Mouse (Mus musculus) lung, embryonic 16.5 days (tissue): ENCODE results near the gene Rufy1. TPM values are rescaled to one million over a fixed set of nuclear protein-coding genes. Genes with fewer than 3 reads are reported as not detected.

Source experiments
- ATAC-seq: fragments of 200-750 bp; cut with Nextera tagmentation; 2 replicates; pipeline ENCODE4 v1.8.0; 2017; ENCODE audit warnings: low read depth, mild to moderate bottlenecking, moderate library complexity
- H3K27ac ChIP-seq: fragments of 300-500 bp; sonication (generic); 2 replicates; pipeline ENCODE4 v1.5.1; 2014; ENCODE audit warnings: mild to moderate bottlenecking, control low read depth, low read length
- H3K27me3 ChIP-seq: fragments of 300-500 bp; sonication (generic); 2 replicates; pipeline ENCODE4 v1.6.1; 2014; ENCODE audit warnings: low read depth, low read length, mixed read lengths; ENCODE audit not compliant: control insufficient read depth, insufficient read depth
- H3K36me3 ChIP-seq: fragments of 300-500 bp; sonication (generic); 2 replicates; pipeline ENCODE4 v1.6.1; 2014; ENCODE audit warnings: low read length; ENCODE audit not compliant: control insufficient read depth, insufficient read depth
- H3K4me1 ChIP-seq: fragments of 300-500 bp; sonication (generic); replicated peaks from 2 replicates; pipeline ENCODE4 v1.6.1; 2014; ENCODE audit warnings: low read length, mixed read lengths; ENCODE audit not compliant: control insufficient read depth, insufficient read depth
- H3K4me2 ChIP-seq: fragments of 300-500 bp; sonication (generic); 2 replicates; pipeline ENCODE4 v1.6.1; 2014; ENCODE audit warnings: low read depth, low read length, control low read depth
- H3K4me3 ChIP-seq: fragments of 300-500 bp; sonication (generic); 2 replicates; pipeline ENCODE4 v1.5.1; 2014; ENCODE audit warnings: mild to moderate bottlenecking, low read length, control low read depth
- H3K9ac ChIP-seq: fragments of 300-500 bp; sonication (generic); 2 replicates; pipeline ENCODE4 v1.6.1; 2014; ENCODE audit warnings: low read length, control low read depth
- H3K9me3 ChIP-seq: fragments of 300-500 bp; sonication (generic); 2 replicates; pipeline ENCODE4 v1.6.1; 2016; ENCODE audit warnings: low read length; ENCODE audit not compliant: control insufficient read depth
- WGBS: fragments of 180-500 bp; shearing (Covaris S2); extraction: QIAGEN DNeasy Blood & Tissue Kit; methylation state at CpG from one replicate; pipeline ENCODE4 v1.1.7; 2014; 5-methylcytosine and 5-hydroxymethylcytosine counted together
- polyA plus RNA-seq: library from polyadenylated mRNA; unstranded; fragments of >200 nt; fragmentation: Nextera tagmentation; extraction: Ambion mirVana; gene quantifications from 2 replicates; pipeline ENCODE4 v1.2.1, GENCODE M21; 2015

Rufy1 gene
- polyA plus RNA-seq, 1 experiment from 2014 or later: 23.6 TPM

DNA sequence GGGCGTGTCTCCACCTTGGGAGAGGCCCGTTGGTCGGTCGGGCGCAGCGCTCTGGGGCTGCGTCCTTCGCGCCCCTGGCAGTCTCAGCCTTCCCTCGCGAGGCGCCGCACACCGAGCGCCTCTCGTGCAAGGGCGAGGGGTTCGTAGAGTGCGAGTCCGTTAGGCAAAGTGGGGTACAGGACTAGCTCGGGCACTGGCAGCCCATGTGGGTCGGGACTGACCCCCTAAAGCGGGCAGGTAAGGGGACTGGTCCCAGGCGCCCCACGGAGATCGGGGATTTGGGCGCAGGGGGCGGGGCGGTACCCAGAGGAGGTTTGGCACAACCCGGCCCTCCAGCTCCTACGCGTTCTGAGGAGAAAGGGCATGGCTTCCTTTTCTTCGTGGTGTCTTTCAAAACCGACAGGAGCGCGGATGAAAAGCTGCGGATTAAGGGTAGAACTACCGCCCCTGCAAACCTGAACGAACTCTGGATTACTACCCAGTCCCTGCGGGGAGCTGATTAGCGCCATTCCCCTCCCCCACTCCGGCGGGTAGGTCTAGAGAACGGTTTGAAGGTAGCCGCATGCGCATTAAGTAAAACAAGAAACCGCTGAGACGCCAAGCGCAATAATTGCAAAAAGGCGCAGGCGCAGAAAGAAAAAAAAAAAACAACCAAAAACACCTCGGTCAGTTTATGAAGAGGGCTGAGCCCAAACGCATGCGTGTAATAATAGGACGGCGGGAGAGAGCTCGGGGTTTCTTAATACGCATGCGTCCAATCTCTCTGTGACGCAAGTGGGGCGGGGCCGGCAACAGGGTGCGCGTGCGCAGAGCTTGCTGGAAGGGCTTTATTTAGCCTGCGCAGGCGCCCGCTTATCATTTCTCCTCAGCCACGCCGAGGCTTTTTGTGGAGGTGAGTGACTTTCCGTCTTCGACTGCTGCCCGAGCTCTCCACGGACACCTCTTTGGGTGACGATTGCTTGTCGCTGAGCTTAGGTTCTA, 53.7 kb downstream of the Rufy1 start, which contains the start of gene Hnrnph1:
Gene Hnrnph1 (plus strand): TSS at position 80 of the 981 bp plus-strand sequence.
- Histone ChIP-seq H3K4me1 (peaks cover 17% of the 10 kb centered on the region), H3K4me2 (peak within 1 kb of the TSS; percentile 90), H3K36me3 (peaks cover 7% of the 10 kb centered on the region), H3K27ac (peak within 1 kb of the TSS; percentile 100), H3K27me3 (no peaks in the 10 kb centered on the region), H3K9ac (peak within 1 kb of the TSS; percentile 99), H3K4me3 (peak within 1 kb of the TSS; percentile 100), H3K9me3 (no peaks in the 10 kb centered on the region)
- under 1% methylated on average over 76 of the region's 76 CpGs for WGBS
- ATAC-seq: peak; percentile 94

DNA sequence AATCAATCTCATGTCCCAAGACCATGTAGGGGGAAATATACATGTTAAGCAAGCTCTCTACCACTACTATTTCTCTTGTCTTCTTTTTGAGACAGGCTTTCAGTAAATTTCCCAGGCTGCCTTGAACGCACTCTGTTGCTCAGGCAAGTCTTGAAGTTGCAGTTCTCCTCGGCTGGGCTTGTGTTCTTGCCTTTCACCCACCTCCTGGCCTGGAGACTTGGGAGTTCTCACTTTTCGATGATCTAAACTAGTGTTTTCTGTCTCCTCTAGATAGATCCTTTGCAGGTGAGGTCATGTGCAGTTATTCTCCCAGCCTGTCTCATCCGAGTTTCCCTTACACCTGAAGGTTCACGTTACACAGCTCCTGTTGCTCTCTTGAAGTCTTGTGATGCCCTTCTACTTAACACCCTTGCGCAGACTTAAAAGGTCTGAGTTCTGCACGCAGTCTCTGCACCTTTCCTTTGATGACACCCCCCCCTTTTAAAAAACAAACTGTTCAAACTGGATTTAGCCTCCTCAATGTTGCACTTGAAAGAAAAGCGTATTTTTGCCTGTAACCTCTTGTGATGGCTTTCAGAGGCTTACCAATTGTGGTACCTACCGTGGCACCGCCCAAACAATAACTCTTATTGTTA, 54.7 kb downstream of the Rufy1 start:
- WGBS: 18% methylated on average over 10 of the region's 10 CpGs

DNA sequence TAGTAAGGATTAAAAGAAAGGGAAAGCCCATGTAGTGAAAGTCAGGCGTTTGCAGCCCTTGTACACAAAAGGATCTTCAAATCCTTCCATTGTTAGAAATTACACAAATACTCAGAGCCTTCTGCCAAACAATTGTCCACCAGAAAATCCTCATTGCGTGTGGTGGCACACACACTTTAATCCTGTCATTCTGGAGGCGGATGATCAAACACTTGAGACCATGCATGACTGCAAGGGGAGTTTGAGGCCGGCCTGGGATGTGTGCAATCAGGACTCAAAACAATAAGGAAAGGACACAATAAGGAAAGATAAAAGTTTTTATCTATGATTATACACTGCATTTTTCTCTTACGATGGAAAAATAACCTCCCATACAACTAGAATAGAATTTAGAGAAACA, 55.5 kb downstream of the Rufy1 start:
- H3K27ac ChIP-seq: no peak overlapping the region
- 67% methylated on average over 5 of the region's 5 CpGs for WGBS
- no peak for ATAC-seq
- no peak overlapping the region for H3K9ac ChIP-seq
- no peak overlapping the region for H3K4me2 ChIP-seq
- no peaks in the 10 kb centered on the region for H3K27me3 ChIP-seq
- no peak overlapping the region for H3K4me3 ChIP-seq
- H3K9me3 ChIP-seq: no peaks in the 10 kb centered on the region
- peaks cover 18% of the 10 kb centered on the region for H3K4me1 ChIP-seq
- H3K36me3 ChIP-seq: peaks cover 7% of the 10 kb centered on the region

More for the DNA sequence above, 54.7 kb downstream of the Rufy1 start:
- H3K36me3 ChIP-seq: peaks cover 7% of the 10 kb centered on the region
- peak overlapping the region; percentile 90 for H3K4me2 ChIP-seq
- no peaks in the 10 kb centered on the region for H3K27me3 ChIP-seq
- ATAC-seq: no peak
- H3K9ac ChIP-seq: peak overlapping the region; percentile 86
- peak overlapping the region; percentile 94 for H3K27ac ChIP-seq
- H3K9me3 ChIP-seq: no peaks in the 10 kb centered on the region
- peak overlapping the region; percentile 100 for H3K4me3 ChIP-seq
- peaks cover 16% of the 10 kb centered on the region for H3K4me1 ChIP-seq

DNA sequence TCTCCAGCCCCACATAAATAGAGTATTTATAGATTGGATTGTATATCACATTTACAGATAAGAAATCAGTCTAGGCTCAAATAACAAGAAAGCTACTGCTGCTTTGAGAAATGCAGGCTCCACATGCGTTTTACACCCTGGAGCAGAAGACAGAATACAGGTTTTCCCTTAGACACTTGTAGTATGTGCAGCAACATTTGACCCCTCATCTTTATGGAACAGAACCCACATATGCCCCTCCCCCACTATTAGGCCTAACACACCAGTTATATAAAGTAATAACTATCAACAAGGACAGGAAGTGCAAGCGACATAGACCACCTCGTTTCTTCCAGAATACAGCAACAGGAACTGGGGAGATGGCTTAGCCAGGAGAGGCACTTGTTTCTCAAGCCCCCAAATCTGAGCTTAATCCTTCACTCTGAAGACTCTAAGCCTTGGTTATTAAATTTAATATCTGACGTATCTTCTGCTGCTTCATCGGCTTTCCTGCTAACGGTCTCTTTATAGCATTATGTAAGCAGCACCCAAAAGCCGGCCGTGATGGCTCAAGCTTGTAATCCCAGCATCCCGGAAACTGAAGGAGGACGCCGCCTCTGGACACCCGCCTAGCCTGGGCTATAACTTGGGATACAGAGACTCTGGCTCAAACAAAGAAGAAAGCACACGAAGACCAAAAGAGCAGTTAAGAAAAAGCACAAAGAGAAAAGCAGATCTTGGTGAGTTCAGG, 56.5 kb downstream of the Rufy1 start:
- Histone ChIP-seq H3K9ac (no peak overlapping the region), H3K27ac (no peak overlapping the region), H3K4me2 (no peak overlapping the region), H3K9me3 (no peaks in the 10 kb centered on the region), H3K4me1 (peaks cover 14% of the 10 kb centered on the region), H3K36me3 (peaks cover 2% of the 10 kb centered on the region), H3K27me3 (no peaks in the 10 kb centered on the region), H3K4me3 (no peak overlapping the region)
- 86% methylated on average over 13 of the region's 13 CpGs for WGBS
- ATAC-seq: no peak

DNA sequence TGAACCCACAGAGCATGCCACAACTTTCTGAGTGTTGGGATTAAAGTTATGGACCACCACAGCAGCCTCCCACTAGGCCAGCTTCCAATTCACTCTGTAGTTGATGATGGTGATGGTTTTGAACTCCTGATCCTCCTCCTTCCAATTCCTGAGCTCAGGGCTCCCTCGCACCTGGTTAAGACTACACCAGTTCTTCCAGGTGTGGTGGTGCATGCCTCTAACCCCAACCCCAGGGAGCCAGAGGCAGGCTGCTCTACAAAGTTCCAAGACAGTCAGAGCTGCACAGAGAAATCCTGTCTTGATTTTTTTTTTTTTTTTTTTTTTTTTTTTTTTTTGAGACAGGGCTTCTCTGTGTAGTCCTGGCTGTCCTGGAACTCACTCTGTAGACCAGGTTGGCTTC, 57.3 kb downstream of the Rufy1 start:
- no peaks in the 10 kb centered on the region for H3K9me3 ChIP-seq
- H3K27ac ChIP-seq: no peak overlapping the region
- no peaks in the 10 kb centered on the region for H3K27me3 ChIP-seq
- H3K4me1 ChIP-seq: peaks cover 10% of the 10 kb centered on the region
- no peak overlapping the region for H3K4me2 ChIP-seq
- 92% methylated on average over 1 of the region's 1 CpGs for WGBS
- H3K9ac ChIP-seq: no peak overlapping the region
- ATAC-seq: no peak
- H3K4me3 ChIP-seq: no peak overlapping the region
- no peaks in the 10 kb centered on the region for H3K36me3 ChIP-seq

DNA sequence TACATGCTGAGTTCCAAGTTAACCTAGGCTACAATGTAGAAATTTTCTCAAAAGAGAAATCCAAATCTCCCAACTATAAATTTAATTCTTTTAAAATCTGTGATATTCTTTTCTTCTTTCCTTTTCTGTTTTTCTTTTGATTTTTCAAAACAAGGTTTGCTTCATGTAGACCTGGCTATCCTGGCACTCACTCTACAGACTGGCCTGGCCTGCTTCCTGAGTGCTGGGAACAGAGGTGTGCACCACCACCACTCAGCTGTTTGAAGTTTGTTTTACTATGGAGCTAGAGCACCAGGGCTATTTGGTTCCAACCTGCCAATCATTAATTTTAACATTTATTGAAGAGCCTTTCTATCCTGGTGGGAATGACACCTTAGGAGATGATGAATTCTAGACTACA, 57.8 kb downstream of the Rufy1 start:
- peaks cover 10% of the 10 kb centered on the region for H3K4me1 ChIP-seq
- no peaks in the 10 kb centered on the region for H3K36me3 ChIP-seq
- ATAC-seq: no peak

DNA sequence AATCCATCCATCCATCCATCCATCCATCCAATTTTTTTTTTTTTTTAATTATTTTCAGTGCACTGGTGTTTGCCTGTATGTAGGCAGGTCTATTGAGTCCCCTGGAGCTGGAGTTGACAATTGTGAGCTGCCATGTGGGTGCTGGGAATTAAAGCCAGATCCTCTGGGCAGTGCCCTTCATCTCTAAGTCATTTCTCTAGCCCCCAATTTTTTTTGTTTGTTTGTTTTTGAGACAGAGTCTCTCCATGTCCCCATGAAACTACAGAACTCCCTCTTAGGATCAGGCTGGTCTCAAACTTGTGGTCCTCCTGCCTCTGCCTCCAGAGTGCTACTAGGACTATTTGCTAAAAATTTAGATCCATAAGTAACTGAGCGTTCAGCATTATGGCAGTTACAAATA, 59.0 kb downstream of the Rufy1 start:
- ATAC-seq: no peak
- Histone ChIP-seq H3K36me3 (no peaks in the 10 kb centered on the region), H3K4me3 (no peak overlapping the region), H3K9ac (peak overlapping the region; percentile 74; the same call in 1 of the 2 replicates), H3K9me3 (no peaks in the 10 kb centered on the region), H3K27ac (no peak overlapping the region; the same call in 1 of the 2 replicates), H3K4me2 (no peak overlapping the region), H3K27me3 (no peaks in the 10 kb centered on the region), H3K4me1 (peaks cover 10% of the 10 kb centered on the region)
- WGBS: 97% methylated on average over 1 of the region's 1 CpGs

More for the DNA sequence above, 57.8 kb downstream of the Rufy1 start:
- Histone ChIP-seq H3K4me2 (no peak overlapping the region), H3K9me3 (no peaks in the 10 kb centered on the region), H3K27ac (no peak overlapping the region), H3K9ac (no peak overlapping the region), H3K4me3 (no peak overlapping the region), H3K27me3 (no peaks in the 10 kb centered on the region)

DNA sequence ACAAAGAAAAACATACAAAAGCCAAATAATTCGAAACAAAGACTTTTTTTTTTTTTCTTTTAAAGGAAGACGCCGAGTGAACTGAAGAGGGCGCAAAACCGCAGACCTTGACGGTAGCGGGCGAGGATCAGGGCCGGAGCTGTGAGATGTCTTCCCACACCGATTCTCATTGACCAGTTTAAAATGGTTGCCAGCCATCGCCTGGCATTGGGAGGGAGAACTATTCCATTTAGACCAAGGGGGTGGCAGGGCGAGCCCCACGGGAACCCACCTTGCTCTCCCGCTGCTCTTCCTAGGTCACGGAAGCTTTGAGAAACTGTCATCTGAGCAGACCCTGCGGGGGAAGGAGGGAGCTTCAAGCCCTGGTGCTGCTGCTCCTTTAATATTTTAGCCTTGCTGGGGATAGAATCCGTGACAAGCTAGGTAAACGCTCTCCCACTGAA, 59.5 kb downstream of the Rufy1 start:
- no peak for ATAC-seq
- 4% methylated on average over 18 of the region's 18 CpGs for WGBS
- Histone ChIP-seq H3K36me3 (no peaks in the 10 kb centered on the region), H3K4me2 (peak overlapping the region; percentile 80), H3K9ac (peak overlapping the region; percentile 74), H3K27ac (no peak overlapping the region; the same call in 1 of the 2 replicates), H3K4me3 (peak overlapping the region; percentile 53), H3K4me1 (peaks cover 7% of the 10 kb centered on the region), H3K27me3 (no peaks in the 10 kb centered on the region), H3K9me3 (no peaks in the 10 kb centered on the region)
